Mouse (Mus musculus) forebrain, embryonic 11.5 days (tissue): ENCODE measurements around the gene Xpnpep2. TPM values are rescaled to one million over a fixed set of nuclear protein-coding genes. Genes with fewer than 3 reads are reported as not detected.

Experiments used
- ATAC-seq: fragments of 200-750 bp; cut with Nextera tagmentation; replicated peaks from 2 replicates; pipeline ENCODE4 v1.8.0; 2017; ENCODE audit warnings: moderate TSS enrichment; ENCODE audit not compliant: low FRiP score
- DNase-seq: peaks from one replicate; pipeline ENCODE4 v3.0.0-alpha.2; 2017; ENCODE audit warnings: low spot score
- H3K27ac ChIP-seq: fragments of 300-500 bp; sonication (generic); 2 replicates; pipeline ENCODE4 v1.5.1; 2014; ENCODE audit warnings: low read depth, low read length
- H3K27me3 ChIP-seq: fragments of 300-500 bp; sonication (generic); 2 replicates; pipeline ENCODE4 v1.6.1; 2014; ENCODE audit warnings: mild to moderate bottlenecking, low read length, mixed read lengths; ENCODE audit not compliant: control insufficient read depth, insufficient read depth
- H3K36me3 ChIP-seq: fragments of 300-500 bp; sonication (generic); 2 replicates; pipeline ENCODE4 v1.6.1; 2014; ENCODE audit warnings: mild to moderate bottlenecking, low read length, moderate library complexity, mixed read lengths; ENCODE audit not compliant: control insufficient read depth, insufficient read depth
- H3K4me1 ChIP-seq: fragments of 300-500 bp; sonication (generic); replicated peaks from 2 replicates; pipeline ENCODE4 v1.6.1; 2014; ENCODE audit warnings: low read length, mixed read lengths; ENCODE audit not compliant: control insufficient read depth, insufficient read depth
- H3K4me2 ChIP-seq: fragments of 300-500 bp; sonication (generic); 2 replicates; pipeline ENCODE4 v1.6.1; 2014; ENCODE audit warnings: low read depth, mild to moderate bottlenecking, low read length, moderate library complexity, mixed read lengths; ENCODE audit not compliant: severe bottlenecking
- H3K4me3 ChIP-seq: fragments of 300-500 bp; sonication (generic); 2 replicates; pipeline ENCODE4 v1.5.1; 2014; ENCODE audit warnings: low read depth, low read length
- H3K9ac ChIP-seq: fragments of 300-500 bp; sonication (generic); 2 replicates; pipeline ENCODE4 v1.6.1; 2014; ENCODE audit warnings: low read length
- H3K9me3 ChIP-seq: fragments of 300-500 bp; sonication (generic); 2 replicates; pipeline ENCODE4 v1.6.1; 2016; ENCODE audit warnings: low read length, mixed read lengths; ENCODE audit not compliant: control insufficient read depth
- WGBS: fragments of 180-500 bp; shearing (Covaris S2); extraction: QIAGEN DNeasy Blood & Tissue Kit; methylation state at CpG from one replicate; pipeline ENCODE4 v1.1.7; 2014; 5-methylcytosine and 5-hydroxymethylcytosine counted together
- polyA plus RNA-seq: library from polyadenylated mRNA; unstranded; fragments of >200 nt; fragmentation: Nextera tagmentation; extraction: Ambion mirVana; gene quantifications from 2 replicates; pipeline ENCODE4 v1.2.1, GENCODE M21; 2014

Gene Xpnpep2
- polyA plus RNA-seq, result 1.5 and 2.2 TPM in 2 replicates

DNA sequence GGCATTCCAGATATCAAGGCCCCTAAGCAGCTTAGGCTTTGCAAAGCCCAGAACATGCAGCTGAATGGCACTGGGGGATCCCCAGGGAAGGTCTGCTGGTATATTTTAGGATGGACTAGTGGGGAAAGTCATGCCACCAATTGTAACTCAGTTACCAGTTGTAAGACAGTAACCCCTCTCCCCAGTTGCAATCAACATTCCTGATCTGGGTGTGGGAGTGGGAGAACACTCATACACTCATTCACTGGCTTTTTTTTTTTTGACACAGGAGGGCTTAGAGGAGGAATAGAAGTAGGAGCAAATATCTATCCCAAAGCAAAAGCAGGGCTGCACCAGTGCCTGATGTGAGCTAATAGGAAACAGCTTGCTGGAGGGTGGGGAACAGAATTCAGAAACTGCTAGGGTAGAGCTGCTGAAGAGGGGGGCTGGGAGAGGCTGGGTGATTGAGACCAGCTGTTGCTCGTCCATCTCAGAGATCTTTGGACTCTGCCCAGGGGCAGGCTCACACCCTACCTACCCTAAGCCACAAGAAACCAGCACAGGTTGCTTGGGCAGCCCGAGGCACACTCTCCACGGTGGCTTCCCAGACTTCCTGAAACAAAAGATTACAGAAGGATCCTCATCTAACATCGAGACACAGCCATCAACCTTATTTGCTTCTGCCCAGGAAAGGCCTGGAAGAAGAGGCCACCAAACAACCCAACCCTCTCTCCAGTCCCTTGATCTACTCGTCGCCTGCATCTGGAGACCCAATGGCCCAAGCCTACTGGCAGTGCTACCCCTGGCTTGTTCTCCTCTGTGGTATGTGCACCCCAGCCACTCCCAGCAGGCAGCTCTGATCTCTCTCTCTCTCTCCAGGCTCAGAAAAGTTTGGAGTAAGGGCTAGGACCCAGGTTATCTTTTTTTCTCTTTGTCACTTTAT lies at the start of gene Xpnpep2:
Gene Xpnpep2 (plus strand): TSS at position 332 of the 922 bp plus-strand sequence.
- no peak for DNase-seq
- H3K9me3 ChIP-seq, result no peaks in the 10 kb centered on the region
- H3K4me2 ChIP-seq, result no peak within 1 kb of the TSS
- no peaks in the 10 kb centered on the region for H3K4me1 ChIP-seq
- no peaks in the 10 kb centered on the region for H3K36me3 ChIP-seq
- no peak within 1 kb of the TSS for H3K9ac ChIP-seq
- 64% methylated on average over 6 of the region's 6 CpGs for WGBS
- no peak within 1 kb of the TSS for H3K27ac ChIP-seq
- H3K27me3 ChIP-seq, result no peaks in the 10 kb centered on the region
- ATAC-seq, result no peak
- H3K4me3 ChIP-seq, result no peak within 1 kb of the TSS

GRCm38 (mm10) chrX:48062481-48062880 lies 46.0 kb upstream of the Xpnpep2 start:
- H3K9ac ChIP-seq, result no peak overlapping the region
- no peak overlapping the region for H3K27ac ChIP-seq
- no peak overlapping the region for H3K4me3 ChIP-seq
- no peaks in the 10 kb centered on the region for H3K27me3 ChIP-seq
- no peak for DNase-seq
- no peaks in the 10 kb centered on the region for H3K4me1 ChIP-seq
- no peaks in the 10 kb centered on the region for H3K36me3 ChIP-seq
- no peak for ATAC-seq
- H3K9me3 ChIP-seq, result no peaks in the 10 kb centered on the region
- 88% methylated on average over 4 of the region's 4 CpGs for WGBS
- no peak overlapping the region for H3K4me2 ChIP-seq

GRCm38 (mm10) chrX:48064166-48064853 lies 44.2 kb upstream of the Xpnpep2 start:
- DNase-seq, result no peak

GRCm38 (mm10) chrX:48066891-48067290 lies 41.6 kb upstream of the Xpnpep2 start:
- no peaks in the 10 kb centered on the region for H3K36me3 ChIP-seq
- H3K27ac ChIP-seq, result no peak overlapping the region
- H3K9ac ChIP-seq, result no peak overlapping the region
- H3K27me3 ChIP-seq, result no peaks in the 10 kb centered on the region
- 74% methylated on average over 3 of the region's 3 CpGs for WGBS
- no peaks in the 10 kb centered on the region for H3K4me1 ChIP-seq
- no peak overlapping the region for H3K4me2 ChIP-seq
- ATAC-seq (no peak), DNase-seq (no peak)
- H3K4me3 ChIP-seq, result no peak overlapping the region
- no peaks in the 10 kb centered on the region for H3K9me3 ChIP-seq

More at GRCm38 (mm10) chrX:48064166-48064853, 44.2 kb upstream of the Xpnpep2 start:
- H3K4me3 ChIP-seq, result no peak overlapping the region
- no peaks in the 10 kb centered on the region for H3K9me3 ChIP-seq
- no peak overlapping the region for H3K4me2 ChIP-seq
- no peak overlapping the region for H3K9ac ChIP-seq
- H3K4me1 ChIP-seq, result no peaks in the 10 kb centered on the region
- no peaks in the 10 kb centered on the region for H3K27me3 ChIP-seq
- no peak overlapping the region for H3K27ac ChIP-seq
- 36% methylated on average over 5 of the region's 5 CpGs for WGBS
- ATAC-seq, result no peak
- no peaks in the 10 kb centered on the region for H3K36me3 ChIP-seq

- Histone ChIP-seq H3K9me3 (no peaks in the 10 kb centered on the region), H3K27me3 (no peaks in the 10 kb centered on the region), H3K27ac (no peak overlapping the region), H3K4me1 (no peaks in the 10 kb centered on the region), H3K4me2 (no peak overlapping the region), H3K4me3 (no peak overlapping the region), H3K36me3 (no peaks in the 10 kb centered on the region), H3K9ac (no peak overlapping the region)
- ATAC-seq, result no peak
- 37% methylated on average over 3 of the region's 3 CpGs for WGBS
- DNase-seq, result no peak
Observed at GRCm38 (mm10) chrX:48071961-48072360, 36.6 kb upstream of the Xpnpep2 start.

- H3K4me1 ChIP-seq, result no peaks in the 10 kb centered on the region
- no peak overlapping the region for H3K9ac ChIP-seq
- H3K36me3 ChIP-seq, result no peaks in the 10 kb centered on the region
- no peak overlapping the region for H3K4me2 ChIP-seq
- DNase-seq, result no peak
- no peak overlapping the region for H3K27ac ChIP-seq
- 28% methylated on average over 5 of the region's 5 CpGs for WGBS
- H3K4me3 ChIP-seq, result no peak overlapping the region
- no peak for ATAC-seq
- no peaks in the 10 kb centered on the region for H3K9me3 ChIP-seq
- H3K27me3 ChIP-seq, result no peaks in the 10 kb centered on the region
Observed at GRCm38 (mm10) chrX:48072401-48072800, 36.1 kb upstream of the Xpnpep2 start.

DNA sequence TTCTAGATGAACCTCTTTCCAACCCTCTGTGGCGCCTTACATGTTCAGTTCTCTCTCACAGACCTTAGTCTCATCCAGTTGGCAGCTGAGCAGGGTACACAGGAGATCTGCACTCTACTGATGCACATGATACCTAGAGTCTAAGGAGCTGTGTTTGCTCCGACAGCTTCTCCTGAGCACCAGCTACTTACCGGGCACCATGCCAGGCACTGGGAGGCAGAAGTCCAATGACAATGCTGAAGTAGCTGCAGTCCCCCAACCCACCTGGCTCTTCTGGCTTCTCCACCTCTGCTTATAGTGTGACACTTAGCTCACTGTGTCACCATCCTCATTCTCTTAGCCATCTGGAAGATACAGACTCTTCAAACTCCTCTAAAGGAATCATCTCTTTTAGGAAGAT lies 33.8 kb upstream of the Xpnpep2 start:
- H3K4me3 ChIP-seq, result no peak overlapping the region
- no peaks in the 10 kb centered on the region for H3K27me3 ChIP-seq
- ATAC-seq (no peak), DNase-seq (no peak)
- no peak overlapping the region for H3K9ac ChIP-seq
- H3K9me3 ChIP-seq, result no peaks in the 10 kb centered on the region
- H3K4me2 ChIP-seq, result no peak overlapping the region
- 90% methylated on average over 3 of the region's 3 CpGs for WGBS
- H3K27ac ChIP-seq, result no peak overlapping the region
- no peaks in the 10 kb centered on the region for H3K36me3 ChIP-seq
- no peaks in the 10 kb centered on the region for H3K4me1 ChIP-seq

DNA sequence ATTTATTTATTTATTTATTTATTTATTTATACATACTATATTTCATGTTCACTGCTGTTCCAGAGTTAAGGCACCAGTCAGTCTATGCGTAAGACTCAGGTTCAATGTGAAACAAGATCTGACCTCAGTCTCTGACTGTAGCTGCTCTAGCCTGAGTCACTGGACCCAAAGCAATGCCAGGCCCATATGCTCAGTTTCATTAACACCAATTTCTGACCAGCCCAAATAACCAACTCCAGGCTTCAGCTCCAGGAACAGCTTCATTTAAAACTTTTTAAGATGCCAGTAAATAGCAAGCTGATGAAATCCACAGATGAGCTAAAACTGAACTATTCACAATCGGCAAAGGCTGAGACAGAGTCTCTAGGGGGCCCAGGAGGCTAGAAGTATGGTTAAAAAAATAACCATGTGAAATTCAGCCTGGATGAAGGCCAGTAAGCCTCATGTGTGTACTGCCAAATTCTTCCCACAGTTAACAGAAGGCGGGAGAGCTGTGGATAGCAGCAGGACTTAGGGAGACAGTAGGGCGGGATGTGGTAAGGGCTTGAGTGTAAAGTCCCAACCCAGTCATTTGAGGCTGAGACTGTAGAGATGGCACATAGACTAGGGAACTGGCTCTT lies 31.6 kb upstream of the Xpnpep2 start:
- no peak for ATAC-seq
- H3K4me1 ChIP-seq, result no peaks in the 10 kb centered on the region
- H3K9me3 ChIP-seq, result no peaks in the 10 kb centered on the region
- no peak overlapping the region for H3K9ac ChIP-seq
- no peaks in the 10 kb centered on the region for H3K27me3 ChIP-seq
- no peak overlapping the region for H3K4me3 ChIP-seq
- no peak for DNase-seq
- 89% methylated on average over 4 of the region's 4 CpGs for WGBS
- no peak overlapping the region for H3K4me2 ChIP-seq
- no peak overlapping the region for H3K27ac ChIP-seq
- H3K36me3 ChIP-seq, result no peaks in the 10 kb centered on the region
